Mouse (Mus musculus): ENCODE measurements around the gene Srrm2. TPM values are rescaled to one million over a fixed set of nuclear protein-coding genes. Genes with fewer than 3 reads are reported as not detected.
A peak's percentile ranks its signal among the peaks of the same experiment; 100 is the strongest.

Srrm2 gene
- polyA plus RNA-seq, 1 experiment from 2014 or later = 455 TPM

DNA sequence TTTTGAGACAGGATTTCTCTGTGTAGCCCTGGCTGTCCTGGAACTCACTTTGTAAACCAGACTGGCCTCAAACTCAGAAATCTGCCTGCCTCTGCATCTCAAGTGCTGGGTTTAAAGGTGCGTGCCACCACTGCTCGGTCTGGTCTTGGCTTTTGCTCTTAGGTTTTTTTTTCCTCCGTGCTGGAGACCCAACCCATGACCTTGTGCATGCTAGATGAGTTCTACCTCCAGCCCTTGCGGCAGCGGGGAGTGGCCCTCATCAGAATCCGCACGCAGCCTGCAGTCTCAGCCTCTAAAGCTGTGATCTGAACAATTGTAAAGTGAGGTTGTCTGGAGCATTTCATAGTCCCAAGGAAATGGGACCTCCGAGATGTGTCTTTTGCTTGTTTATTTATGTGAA is 5.0 kb downstream of the Srrm2 start:
- Histone ChIP-seq H3K9ac (no peak overlapping the region), H3K36me3 (replicated peaks; ENCODE audit: control insufficient read depth, insufficient read depth) (peaks cover 13% of the 10 kb centered on the region), H3K4me3 (replicated peaks; ENCODE audit: low read length) (no peak overlapping the region), H3K27ac (no peak overlapping the region), H3K27me3 (ENCODE audit: control insufficient read depth, insufficient read depth, low read length) (no peaks in the 10 kb centered on the region), H3K4me2 (replicated peaks) (no peak overlapping the region), H3K4me1 (replicated peaks; ENCODE audit: control insufficient read depth, insufficient read depth, low read length) (peaks cover 19% of the 10 kb centered on the region), H3K9me3 (ENCODE audit: control insufficient read depth, low read length) (no peaks in the 10 kb centered on the region)
- DNase-seq (ENCODE audit: low spot score) (no peak), ATAC-seq (ENCODE audit: low FRiP score) (no peak)
- WGBS = 94% methylated on average over 8 of the region's 8 CpGs

DNA sequence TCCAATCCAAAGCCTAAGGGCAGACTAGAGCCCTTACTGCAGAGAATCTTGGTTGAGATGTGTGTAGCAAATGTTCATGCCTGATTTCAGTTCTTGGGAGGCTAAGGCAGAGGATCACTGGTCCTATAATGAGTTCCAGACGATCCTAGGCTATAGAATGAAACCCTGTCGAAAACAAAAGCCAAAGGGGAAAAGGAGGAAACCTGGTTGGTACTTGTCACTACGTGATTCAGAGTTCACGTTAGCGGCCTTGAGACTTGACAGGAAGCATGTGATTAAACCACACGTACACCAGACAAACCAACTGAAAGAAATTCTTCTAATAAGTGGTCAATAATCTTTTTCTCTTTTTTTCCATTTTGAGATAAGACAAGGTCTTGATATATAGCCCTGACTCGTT is 7.0 kb downstream of the Srrm2 start:
- ATAC-seq (ENCODE audit: low FRiP score) (no peak), DNase-seq (ENCODE audit: low spot score) (no peak)
- no peak overlapping the region for H3K4me2 ChIP-seq (replicated peaks)
- H3K4me3 ChIP-seq (replicated peaks; ENCODE audit: low read length) = no peak overlapping the region
- no peak overlapping the region for H3K9ac ChIP-seq
- WGBS = 85% methylated on average over 7 of the region's 7 CpGs
- no peaks in the 10 kb centered on the region for H3K9me3 ChIP-seq (ENCODE audit: control insufficient read depth, low read length)
- H3K4me1 ChIP-seq (replicated peaks; ENCODE audit: control insufficient read depth, insufficient read depth, low read length) = peaks cover 2% of the 10 kb centered on the region
- peaks cover 13% of the 10 kb centered on the region for H3K36me3 ChIP-seq (replicated peaks; ENCODE audit: control insufficient read depth, insufficient read depth)
- no peak overlapping the region for H3K27ac ChIP-seq
- H3K27me3 ChIP-seq (ENCODE audit: control insufficient read depth, insufficient read depth, low read length) = no peaks in the 10 kb centered on the region

DNA sequence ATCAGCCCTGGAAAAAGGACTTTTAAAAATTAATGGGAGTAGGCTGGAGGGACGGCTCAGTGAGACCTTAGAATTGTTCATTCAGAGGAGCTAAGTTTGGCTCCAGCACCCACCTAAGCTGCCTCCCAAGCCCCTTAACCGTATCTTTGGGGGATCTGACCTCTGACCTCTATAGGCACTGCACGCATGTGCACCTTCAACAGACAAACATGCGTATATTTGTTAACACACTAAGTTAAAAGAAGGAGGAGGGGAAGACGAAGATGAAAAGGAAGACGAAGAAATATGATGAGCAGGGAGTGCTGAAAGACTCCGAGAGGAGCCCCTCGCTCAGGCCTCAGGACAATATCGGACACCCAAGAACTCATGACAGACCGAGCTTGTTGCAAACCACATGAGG is 11.3 kb downstream of the Srrm2 start:
- WGBS = 94% methylated on average over 10 of the region's 10 CpGs
- H3K9me3 ChIP-seq (ENCODE audit: control insufficient read depth, low read length) = no peaks in the 10 kb centered on the region
- H3K27ac ChIP-seq = no peak overlapping the region
- no peak overlapping the region for H3K4me2 ChIP-seq (replicated peaks)
- peaks cover 27% of the 10 kb centered on the region for H3K4me1 ChIP-seq (replicated peaks; ENCODE audit: control insufficient read depth, insufficient read depth, low read length)
- H3K9ac ChIP-seq = no peak overlapping the region
- no peaks in the 10 kb centered on the region for H3K27me3 ChIP-seq (ENCODE audit: control insufficient read depth, insufficient read depth, low read length)
- ATAC-seq (ENCODE audit: low FRiP score) (no peak), DNase-seq (ENCODE audit: low spot score) (no peak)
- H3K4me3 ChIP-seq (replicated peaks; ENCODE audit: low read length) = no peak overlapping the region
- peaks cover 10% of the 10 kb centered on the region for H3K36me3 ChIP-seq (replicated peaks; ENCODE audit: control insufficient read depth, insufficient read depth)

DNA sequence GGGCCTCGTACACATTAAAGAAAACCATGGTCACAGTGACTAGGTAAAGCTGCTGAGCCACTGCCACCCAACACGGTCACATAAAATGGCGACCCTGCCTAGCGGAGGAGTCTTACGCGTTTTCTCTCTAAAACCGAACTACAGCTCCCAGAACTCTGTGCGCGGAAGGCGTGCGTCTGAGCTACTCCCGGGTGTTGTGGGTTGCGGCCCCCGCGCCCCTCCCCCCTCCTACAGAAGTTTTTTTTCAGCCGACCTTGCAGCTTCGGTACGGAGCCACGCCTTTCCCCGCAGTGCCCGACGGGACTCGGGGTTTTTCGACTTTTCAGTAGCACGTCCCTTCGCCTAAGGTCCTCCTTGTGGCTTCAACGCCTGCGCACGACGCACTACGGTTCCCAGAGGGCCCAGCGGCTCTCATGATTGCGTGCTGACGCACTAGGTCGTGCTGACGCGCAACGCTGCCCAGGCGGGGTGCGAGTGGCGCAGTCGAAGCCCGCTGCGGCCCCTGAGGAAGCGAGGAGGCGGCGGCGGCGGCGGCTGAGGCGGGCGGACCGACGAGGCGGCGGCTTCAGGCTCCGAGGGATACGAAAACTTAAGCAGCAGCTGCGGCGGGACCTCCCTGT is 12.5 kb downstream of the Srrm2 start:
- DNase-seq (ENCODE audit: low spot score) = peak; percentile 99
- Histone ChIP-seq H3K9me3 (ENCODE audit: control insufficient read depth, low read length) (no peaks in the 10 kb centered on the region), H3K4me2 (replicated peaks) (peak overlapping the region; percentile 76), H3K9ac (peak overlapping the region; percentile 95), H3K4me3 (replicated peaks; ENCODE audit: low read length) (peak overlapping the region; percentile 97), H3K27ac (peak overlapping the region; percentile 98), H3K27me3 (ENCODE audit: control insufficient read depth, insufficient read depth, low read length) (no peaks in the 10 kb centered on the region), H3K4me1 (replicated peaks; ENCODE audit: control insufficient read depth, insufficient read depth, low read length) (peaks cover 34% of the 10 kb centered on the region), H3K36me3 (replicated peaks; ENCODE audit: control insufficient read depth, insufficient read depth) (peaks cover 8% of the 10 kb centered on the region)
- under 1% methylated on average over 60 of the region's 60 CpGs for WGBS
- peak; percentile 98 for ATAC-seq (ENCODE audit: low FRiP score)

DNA sequence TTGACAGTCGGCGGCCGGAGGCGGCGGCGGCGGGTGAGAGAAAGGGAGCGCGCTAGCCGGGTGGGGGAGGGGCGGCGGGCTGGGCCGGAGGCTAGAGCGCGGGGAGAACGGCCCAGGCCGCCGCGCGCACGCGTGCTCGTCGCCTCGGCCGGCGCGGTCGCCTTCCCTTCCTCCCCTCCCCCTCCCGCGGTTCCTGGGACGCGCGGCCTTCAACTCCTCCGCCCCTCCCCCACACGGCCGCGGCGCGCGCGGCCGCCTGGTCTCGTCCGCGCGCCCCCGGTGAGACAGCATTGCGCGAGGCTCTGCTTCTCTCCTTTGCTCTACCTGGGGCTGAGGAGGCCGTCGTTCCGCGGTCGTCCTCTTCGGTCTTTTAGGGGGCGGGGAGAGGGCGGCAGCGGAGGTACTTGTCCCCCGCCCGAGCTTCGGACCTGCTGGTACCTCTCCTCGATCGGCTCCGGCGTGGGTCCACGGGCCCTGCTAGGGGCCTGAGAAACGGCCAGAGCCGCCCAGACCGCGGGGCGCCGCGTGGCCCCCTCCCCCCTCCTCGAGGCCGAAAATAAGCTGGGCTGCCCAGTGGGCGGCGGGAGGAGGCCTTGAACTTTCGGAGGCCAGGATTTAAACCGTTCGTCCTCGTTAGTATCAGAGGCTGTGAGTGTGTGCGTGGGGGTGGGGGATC is 13.2 kb downstream of the Srrm2 start:
- peak overlapping the region; percentile 97 for H3K4me3 ChIP-seq (replicated peaks; ENCODE audit: low read length)
- ATAC-seq (ENCODE audit: low FRiP score) = peak; percentile 70
- peak overlapping the region; percentile 98 for H3K27ac ChIP-seq
- no peaks in the 10 kb centered on the region for H3K27me3 ChIP-seq (ENCODE audit: control insufficient read depth, insufficient read depth, low read length)
- no peaks in the 10 kb centered on the region for H3K9me3 ChIP-seq (ENCODE audit: control insufficient read depth, low read length)
- peak; percentile 89 for DNase-seq (ENCODE audit: low spot score)
- H3K4me1 ChIP-seq (replicated peaks; ENCODE audit: control insufficient read depth, insufficient read depth, low read length) = peaks cover 34% of the 10 kb centered on the region
- under 1% methylated on average over 63 of the region's 83 CpGs for WGBS
- peak overlapping the region; percentile 76 for H3K4me2 ChIP-seq (replicated peaks)
- peak overlapping the region; percentile 95 for H3K9ac ChIP-seq
- peaks cover 14% of the 10 kb centered on the region for H3K36me3 ChIP-seq (replicated peaks; ENCODE audit: control insufficient read depth, insufficient read depth)

DNA sequence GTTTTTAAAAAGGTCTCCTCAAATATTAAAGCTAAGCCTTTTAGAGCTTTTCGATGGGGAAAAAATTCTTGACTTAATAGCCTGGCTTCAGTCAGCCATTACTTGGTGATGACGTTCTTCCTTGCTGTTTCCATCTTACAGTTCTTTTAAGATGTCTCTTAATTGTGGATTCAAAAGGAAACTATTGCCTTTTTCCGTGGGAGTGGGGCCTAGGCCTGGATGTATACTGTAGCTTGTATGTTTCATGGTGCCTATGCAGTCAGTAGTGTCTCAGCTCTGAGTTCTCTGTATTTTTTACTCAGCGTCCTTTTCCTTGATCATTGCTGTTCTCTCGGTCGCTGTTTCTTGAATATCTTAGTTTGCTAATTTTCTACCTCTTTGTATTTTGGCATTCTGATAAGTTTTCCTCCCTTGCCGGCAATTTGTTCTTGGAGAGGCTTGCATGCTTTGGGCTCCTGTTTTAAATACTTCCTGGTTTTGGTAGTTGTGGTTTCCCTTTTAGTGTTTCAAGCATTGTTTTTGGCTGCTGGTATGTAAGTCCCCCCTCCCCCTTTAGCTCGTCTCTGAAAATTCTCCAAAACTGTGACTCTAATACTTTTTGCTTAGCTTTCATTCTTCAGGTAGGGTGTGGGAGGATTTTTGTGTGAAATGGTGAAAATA is 14.2 kb downstream of the Srrm2 start:
- Histone ChIP-seq H3K36me3 (replicated peaks; ENCODE audit: control insufficient read depth, insufficient read depth) (peaks cover 25% of the 10 kb centered on the region), H3K27me3 (ENCODE audit: control insufficient read depth, insufficient read depth, low read length) (no peaks in the 10 kb centered on the region), H3K27ac (no peak overlapping the region), H3K4me1 (replicated peaks; ENCODE audit: control insufficient read depth, insufficient read depth, low read length) (peaks cover 34% of the 10 kb centered on the region), H3K4me2 (replicated peaks) (peak overlapping the region; percentile 76), H3K9ac (peak overlapping the region; percentile 95), H3K9me3 (ENCODE audit: control insufficient read depth, low read length) (no peaks in the 10 kb centered on the region), H3K4me3 (replicated peaks; ENCODE audit: low read length) (peak overlapping the region; percentile 97)
- no peak for ATAC-seq (ENCODE audit: low FRiP score)
- DNase-seq (ENCODE audit: low spot score) = no peak
- 3% methylated on average over 8 of the region's 8 CpGs for WGBS

DNA sequence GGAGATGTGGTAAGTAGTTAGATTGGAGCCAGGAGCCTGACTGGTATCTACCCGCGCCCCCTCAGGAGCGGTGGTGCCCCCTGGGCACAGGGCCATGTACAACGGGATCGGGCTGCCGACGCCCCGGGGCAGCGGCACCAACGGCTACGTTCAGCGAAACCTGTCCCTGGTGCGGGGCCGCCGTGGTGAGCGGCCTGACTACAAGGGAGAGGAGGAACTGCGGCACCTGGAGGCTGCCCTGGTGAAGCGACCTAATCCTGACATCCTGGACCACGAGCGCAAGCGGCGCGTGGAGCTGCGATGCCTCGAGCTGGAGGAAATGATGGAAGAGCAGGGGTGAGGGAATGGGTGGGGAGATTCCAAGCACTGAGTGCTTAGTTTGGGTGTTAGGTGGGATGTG is 16.5 kb downstream of the Srrm2 start:
- H3K9me3 ChIP-seq (ENCODE audit: control insufficient read depth, low read length) = no peaks in the 10 kb centered on the region
- H3K4me2 ChIP-seq (replicated peaks) = 0 out of 2 replicates have a peak overlapping the region, but pooled peaks have one; percentile 17
- no peak overlapping the region for H3K27ac ChIP-seq
- WGBS = 81% methylated on average over 25 of the region's 25 CpGs
- no peak overlapping the region; the same call in 1 of the 2 replicates for H3K9ac ChIP-seq
- 0 out of 2 replicates have a peak overlapping the region, but pooled peaks have one; percentile 3 for H3K4me3 ChIP-seq (replicated peaks; ENCODE audit: low read length)
- no peaks in the 10 kb centered on the region for H3K27me3 ChIP-seq (ENCODE audit: control insufficient read depth, insufficient read depth, low read length)
- DNase-seq (ENCODE audit: low spot score) = no peak
- ATAC-seq (ENCODE audit: low FRiP score) = no peak
- peaks cover 34% of the 10 kb centered on the region for H3K4me1 ChIP-seq (replicated peaks; ENCODE audit: control insufficient read depth, insufficient read depth, low read length)
- peaks cover 48% of the 10 kb centered on the region for H3K36me3 ChIP-seq (replicated peaks; ENCODE audit: control insufficient read depth, insufficient read depth)

DNA sequence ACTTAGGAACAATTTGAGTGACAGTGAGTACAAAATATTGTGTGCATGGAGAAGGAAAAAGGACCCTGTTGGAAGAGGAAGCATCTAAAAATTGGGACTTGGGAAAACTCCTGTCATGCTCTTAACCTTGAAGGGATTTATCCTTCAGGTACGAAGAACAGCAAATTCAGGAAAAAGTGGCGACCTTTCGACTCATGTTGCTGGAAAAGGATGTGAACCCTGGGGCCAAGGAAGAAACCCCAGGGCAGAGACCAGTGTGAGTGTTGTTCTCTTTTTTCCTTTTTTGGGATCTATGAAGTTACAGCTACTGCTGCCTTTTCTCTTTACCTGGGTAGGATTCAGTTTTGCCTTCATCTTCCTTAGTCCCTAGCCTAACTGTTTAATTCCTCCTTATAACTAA is 17.6 kb downstream of the Srrm2 start:
- Histone ChIP-seq H3K4me2 (replicated peaks) (no peak overlapping the region), H3K36me3 (replicated peaks; ENCODE audit: control insufficient read depth, insufficient read depth) (peaks cover 58% of the 10 kb centered on the region), H3K9me3 (ENCODE audit: control insufficient read depth, low read length) (no peaks in the 10 kb centered on the region), H3K4me3 (replicated peaks; ENCODE audit: low read length) (no peak overlapping the region), H3K27ac (no peak overlapping the region), H3K9ac (no peak overlapping the region), H3K27me3 (ENCODE audit: control insufficient read depth, insufficient read depth, low read length) (no peaks in the 10 kb centered on the region), H3K4me1 (replicated peaks; ENCODE audit: control insufficient read depth, insufficient read depth, low read length) (peaks cover 30% of the 10 kb centered on the region)
- 94% methylated on average over 3 of the region's 3 CpGs for WGBS
- DNase-seq (ENCODE audit: low spot score) = no peak
- no peak for ATAC-seq (ENCODE audit: low FRiP score)

DNA sequence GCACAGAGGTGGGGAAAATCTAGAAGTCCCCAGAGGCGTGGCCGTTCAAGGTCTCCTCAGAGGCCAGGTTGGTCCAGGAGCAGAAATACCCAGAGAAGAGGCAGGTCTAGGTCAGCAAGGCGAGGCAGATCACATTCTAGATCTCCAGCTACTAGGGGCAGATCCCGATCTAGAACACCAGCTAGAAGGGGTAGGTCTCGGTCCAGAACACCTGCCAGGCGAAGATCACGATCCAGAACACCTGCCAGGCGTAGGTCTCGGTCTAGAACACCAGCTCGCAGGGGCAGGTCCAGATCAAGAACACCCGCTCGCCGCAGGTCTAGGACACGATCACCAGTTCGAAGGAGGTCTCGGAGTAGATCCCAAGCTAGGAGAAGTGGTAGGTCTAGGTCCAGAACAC is 25.3 kb downstream of the Srrm2 start:
- Histone ChIP-seq H3K4me2 (replicated peaks) (no peak overlapping the region), H3K27me3 (ENCODE audit: control insufficient read depth, insufficient read depth, low read length) (no peaks in the 10 kb centered on the region), H3K9me3 (ENCODE audit: control insufficient read depth, low read length) (peaks cover 30% of the 10 kb centered on the region), H3K4me1 (replicated peaks; ENCODE audit: control insufficient read depth, insufficient read depth, low read length) (no peaks in the 10 kb centered on the region), H3K36me3 (replicated peaks; ENCODE audit: control insufficient read depth, insufficient read depth) (peaks cover 98% of the 10 kb centered on the region), H3K9ac (no peak overlapping the region), H3K27ac (no peak overlapping the region), H3K4me3 (replicated peaks; ENCODE audit: low read length) (no peak overlapping the region)
- WGBS = 98% methylated on average over 16 of the region's 16 CpGs
- DNase-seq (ENCODE audit: low spot score) (no peak), ATAC-seq (ENCODE audit: low FRiP score) (no peak)

Data from hindbrain, embryonic 14.5 days (tissue).